13 mouse cellular contexts compared by ENCODE assay signal in the genomic region with DNA sequence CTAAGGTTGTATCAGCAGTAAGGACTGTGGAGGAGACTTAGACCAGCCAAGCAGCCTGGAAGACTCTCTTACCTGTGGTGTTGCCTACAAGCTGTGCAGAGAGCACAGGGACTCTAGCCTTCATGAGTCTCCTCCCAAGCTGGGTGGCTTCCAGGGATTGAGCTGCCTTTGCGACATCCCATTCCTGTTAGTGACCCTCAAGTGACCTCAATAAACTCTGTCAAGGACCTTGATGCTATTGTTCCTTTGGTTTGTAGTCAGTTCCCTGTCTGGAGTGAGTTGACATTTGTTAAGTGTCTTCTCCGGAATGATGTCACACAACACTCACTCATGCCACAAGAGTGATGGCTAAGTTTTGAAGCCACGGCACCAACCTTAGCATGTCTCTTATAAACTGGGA.
DNase-seq lines count a peak whose midpoint lies in the region; ATAC-seq lines count a peak whose summit lies in the region.
"Had no signal": no experiment of that assay in that cellular context is flagged by ENCODE, and none has a peak within 500 bp of the region (broad histone marks: within the 10 kb centered on the region; RNA-seq: fewer than 3 reads in every experiment).

No protein-coding gene starts in this region.

- 47% methylated on average over 3 of the region's 3 CpGs for WGBS in kidney, embryonic 16.5 days
- WGBS in midbrain, embryonic 14.5 days, result 77% methylated on average over 3 of the region's 3 CpGs

- H3K36me3 ChIP-seq in kidney, embryonic 16.5 days (ENCODE audit: insufficient read depth, low read length), result no peaks in the 10 kb centered on the region
- H3K36me3 ChIP-seq in midbrain, embryonic 14.5 days (ENCODE audit: control insufficient read depth, insufficient read depth, low read length), result no peaks in the 10 kb centered on the region
- H3K36me3 ChIP-seq: heart, embryonic 13.5 days; liver, embryonic 12.5 days had no signal

- H3K9ac ChIP-seq in kidney, embryonic 16.5 days (replicated peaks; ENCODE audit: low read length), result no peak overlapping the region
- H3K9ac ChIP-seq in midbrain, embryonic 14.5 days (replicated peaks; ENCODE audit: low read length), result no peak overlapping the region
- H3K9ac ChIP-seq: heart, embryonic 13.5 days; liver, embryonic 12.5 days had no signal

- H3K27me3 ChIP-seq in kidney, embryonic 16.5 days (ENCODE audit: insufficient read depth, low read length), result no peaks in the 10 kb centered on the region
- H3K27me3 ChIP-seq in midbrain, embryonic 14.5 days (ENCODE audit: control insufficient read depth, insufficient read depth, low read length), result no peaks in the 10 kb centered on the region
- H3K27me3 ChIP-seq: heart, embryonic 13.5 days; liver, embryonic 12.5 days had no signal

- no peak overlapping the region for H3K27ac ChIP-seq in kidney, embryonic 16.5 days (ENCODE audit: low read length)
- no peak overlapping the region for H3K27ac ChIP-seq in midbrain, embryonic 14.5 days (replicated peaks; ENCODE audit: low read depth, low read length)
- H3K27ac ChIP-seq: heart, embryonic 13.5 days; liver, embryonic 12.5 days had no signal

- H3K4me2 ChIP-seq in kidney, embryonic 16.5 days (replicated peaks; ENCODE audit: low read depth, low read length), result no peak overlapping the region
- H3K4me2 ChIP-seq in midbrain, embryonic 14.5 days (ENCODE audit: low read length), result no peak overlapping the region
- H3K4me2 ChIP-seq: heart, embryonic 13.5 days; liver, embryonic 12.5 days had no signal

- DNase-seq in kidney, adult 11 months, result peak; percentile 51
- DNase-seq in adrenal gland, postnatal 25 days, result peak; percentile 27
- DNase-seq in kidney, adult 9 months, result peak; percentile 60
- DNase-seq in lung, postnatal 25 days (ENCODE audit: low spot score), result peak; percentile 54
- DNase-seq in thymus, postnatal 10 days (ENCODE audit: low spot score in 2 of 2), result no peak
- no peak for DNase-seq in right cerebral cortex, postnatal 4 days
- DNase-seq in midbrain, embryonic 14.5 days, result no peak
- DNase-seq: cerebellum, adult 9-11 months; retina, postnatal 1 day; thymus, adult 18-20 months had no signal

- no peak for ATAC-seq in kidney, embryonic 16.5 days (ENCODE audit: low FRiP score, low TSS enrichment)
- no peak for ATAC-seq in midbrain, embryonic 14.5 days (ENCODE audit: low FRiP score, low TSS enrichment)
- ATAC-seq: liver, embryonic 12.5 days had no signal

- no peaks in the 10 kb centered on the region for H3K9me3 ChIP-seq in kidney, embryonic 16.5 days (ENCODE audit: low read length)
- no peaks in the 10 kb centered on the region for H3K9me3 ChIP-seq in midbrain, embryonic 14.5 days (ENCODE audit: control insufficient read depth, low read length)
- H3K9me3 ChIP-seq: heart, embryonic 13.5 days; liver, embryonic 12.5 days had no signal

- H3K4me1 ChIP-seq in kidney, embryonic 16.5 days (ENCODE audit: insufficient read depth, low read length), result peaks cover 13% of the 10 kb centered on the region
- H3K4me1 ChIP-seq in midbrain, embryonic 14.5 days (ENCODE audit: control insufficient read depth, insufficient read depth, low read length), result peaks cover 12% of the 10 kb centered on the region
- H3K4me1 ChIP-seq: liver, embryonic 12.5 days had no signal

- no peak overlapping the region for H3K4me3 ChIP-seq in kidney, embryonic 16.5 days (ENCODE audit: low read length)
- H3K4me3 ChIP-seq in midbrain, embryonic 14.5 days (replicated peaks; ENCODE audit: low read depth, low read length), result no peak overlapping the region
- H3K4me3 ChIP-seq: heart, embryonic 13.5 days; liver, embryonic 12.5 days had no signal

Comparison
In these comparisons a context has a peak if more than half of its experiments do, and no peak if none do; other contexts are left out.
1. DNase-seq: peak in kidney, adult 11 months (single experiment), adrenal gland, postnatal 25 days (single experiment), kidney, adult 9 months (single experiment) and lung, postnatal 25 days (single experiment); none in thymus, postnatal 10 days (0 of 2), right cerebral cortex, postnatal 4 days (single experiment) and midbrain, embryonic 14.5 days (single experiment).